Mouse (Mus musculus): Measurements from ENCODE around the gene Kif13a.

Kif13a gene

DNA sequence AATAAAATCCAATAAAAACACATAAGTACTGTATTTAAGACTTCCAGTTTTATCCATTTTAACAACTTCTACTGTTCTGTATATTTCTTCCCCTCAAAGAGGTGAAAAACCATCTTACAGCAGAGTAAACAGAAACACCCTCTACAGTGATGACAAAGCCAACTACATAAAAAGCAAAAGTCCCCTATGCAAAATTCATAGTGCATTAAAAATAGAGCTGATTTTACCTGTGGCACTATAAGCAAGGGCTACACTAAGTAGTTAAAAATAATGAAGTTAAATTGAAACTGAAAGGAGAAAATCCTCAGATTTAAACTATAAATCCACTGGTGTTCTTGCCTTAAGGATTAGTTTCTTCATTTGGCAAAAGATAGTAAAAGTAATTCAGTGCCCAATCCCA lies 208.7 kb downstream of the Kif13a start:
- no peak for DNase-seq

DNA sequence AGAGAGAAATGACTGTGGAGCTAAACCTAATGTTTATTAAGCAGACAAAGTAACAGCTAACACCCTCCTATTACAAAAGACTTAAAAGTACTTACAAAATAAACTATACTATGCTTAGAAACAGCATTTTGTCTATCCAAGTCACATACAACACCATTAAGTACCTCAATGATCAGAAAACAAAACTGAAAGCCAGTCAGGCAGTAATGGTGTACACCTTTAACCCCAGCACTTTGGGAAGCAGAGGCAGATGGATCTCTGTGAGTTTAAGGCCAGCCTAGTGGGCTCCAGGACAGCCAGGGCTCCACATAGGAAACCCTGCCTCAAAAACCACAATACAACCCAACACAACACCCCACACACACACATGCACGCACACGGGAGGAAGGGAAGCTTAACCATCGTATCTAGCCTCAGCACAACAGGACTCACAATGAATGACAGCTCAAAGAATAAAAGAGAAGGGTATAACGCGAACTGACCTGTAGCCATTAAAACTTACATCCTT lies 210.7 kb downstream of the Kif13a start:
- DNase-seq, result no peak

- no peak for DNase-seq
Measured at GRCm38 (mm10) chr13:46715976-46716639, 213.6 kb downstream of the Kif13a start.

DNA sequence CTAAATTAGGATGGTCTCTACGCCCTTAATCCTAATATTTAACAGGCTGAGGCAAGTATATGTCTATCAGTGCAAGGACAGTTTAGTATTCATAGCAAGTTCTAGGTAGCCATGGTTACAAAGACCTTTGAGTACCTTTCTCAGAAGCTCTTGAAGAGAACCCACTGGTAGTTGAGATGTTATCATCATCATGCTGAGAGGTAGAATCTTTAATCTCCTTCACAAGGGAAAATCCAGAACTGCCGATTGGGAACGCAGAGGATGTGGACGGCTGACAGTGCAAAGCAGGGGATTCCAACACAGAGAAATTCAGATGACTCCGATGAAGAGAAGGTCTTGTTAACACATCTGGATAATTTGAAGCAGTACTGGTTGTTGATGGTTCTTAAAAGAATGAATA lies 216.2 kb downstream of the Kif13a start:
- no peak for DNase-seq

DNA sequence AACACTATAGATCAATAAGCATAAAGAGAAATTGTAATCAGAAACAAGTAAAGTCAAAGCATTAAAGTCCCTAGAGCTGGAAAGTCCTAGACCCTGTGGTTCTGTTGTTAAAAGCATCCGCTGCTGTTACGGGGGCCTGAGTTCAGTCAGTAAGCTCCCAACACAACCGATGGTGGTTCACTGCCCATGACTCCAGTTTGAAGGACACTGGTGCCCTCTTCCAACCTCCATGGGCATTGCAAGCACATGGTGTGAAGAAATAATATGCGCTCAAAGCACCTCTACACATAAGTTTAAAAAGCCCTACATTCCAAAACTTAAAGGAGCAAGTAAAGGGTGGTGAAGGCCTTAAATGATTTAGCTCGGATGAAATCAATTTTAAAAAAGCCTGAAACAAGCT lies 226.5 kb downstream of the Kif13a start:
- DNase-seq, result peak; percentile 61

DNA sequence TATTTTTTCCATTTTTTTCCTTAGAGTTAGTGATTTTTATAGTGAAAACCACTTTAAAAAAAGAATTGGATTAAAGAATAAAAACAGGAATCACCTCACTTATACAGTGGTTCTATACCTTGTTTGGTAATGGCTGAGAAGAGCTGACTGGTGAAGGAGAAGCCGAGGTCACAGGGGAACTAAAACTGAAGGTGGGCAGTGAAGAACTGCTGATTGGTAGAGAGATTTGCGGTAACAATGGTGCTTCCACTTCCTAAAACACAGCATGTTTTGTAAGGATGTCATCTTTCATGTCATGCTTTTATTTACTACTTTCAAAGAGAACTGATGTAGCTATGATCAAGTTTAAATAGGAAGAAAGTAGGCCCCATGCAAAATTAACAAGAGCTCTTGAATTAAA lies 228.2 kb downstream of the Kif13a start:
- DNase-seq, result no peak

GRCm38 (mm10) chr13:46699372-46699771 lies 230.3 kb downstream of the Kif13a start:
- no peak for DNase-seq
